Mouse (Mus musculus): ENCODE data around the gene Psenen. TPM values are rescaled to one million over a fixed set of nuclear protein-coding genes. Genes with fewer than 3 reads are reported as not detected.

Psenen gene
- polyA plus RNA-seq, 1 experiment from 2014 or later: 99.3 TPM

- ATAC-seq (replicated peaks; ENCODE audit: low FRiP score) (no peak; the same call in 1 of the 2 replicates), DNase-seq (ENCODE audit: low spot score) (no peak)
- Histone ChIP-seq H3K27me3 (ENCODE audit: control insufficient read depth, insufficient read depth, low read length) (no peaks in the 10 kb centered on the region), H3K9ac (ENCODE audit: low read length) (peak overlapping the region; percentile 70), H3K4me2 (ENCODE audit: low read depth, low read length, severe bottlenecking) (peak overlapping the region; percentile 87), H3K4me1 (replicated peaks; ENCODE audit: control insufficient read depth, insufficient read depth, low read length) (peaks cover 8% of the 10 kb centered on the region; the same call in 1 of the 2 replicates), H3K27ac (ENCODE audit: low read depth, low read length) (peak overlapping the region; percentile 2; the same call in 1 of the 2 replicates), H3K4me3 (ENCODE audit: low read depth, low read length) (peak overlapping the region; percentile 66), H3K36me3 (ENCODE audit: control insufficient read depth, insufficient read depth, low read length) (no peaks in the 10 kb centered on the region; the same call in 1 of the 2 replicates), H3K9me3 (ENCODE audit: control insufficient read depth, low read length) (no peaks in the 10 kb centered on the region)
- 2% methylated on average over 27 of the region's 27 CpGs for WGBS
Observed at GRCm38 (mm10) chr7:30562526-30563116, 806 bp downstream of the Psenen start.

DNA sequence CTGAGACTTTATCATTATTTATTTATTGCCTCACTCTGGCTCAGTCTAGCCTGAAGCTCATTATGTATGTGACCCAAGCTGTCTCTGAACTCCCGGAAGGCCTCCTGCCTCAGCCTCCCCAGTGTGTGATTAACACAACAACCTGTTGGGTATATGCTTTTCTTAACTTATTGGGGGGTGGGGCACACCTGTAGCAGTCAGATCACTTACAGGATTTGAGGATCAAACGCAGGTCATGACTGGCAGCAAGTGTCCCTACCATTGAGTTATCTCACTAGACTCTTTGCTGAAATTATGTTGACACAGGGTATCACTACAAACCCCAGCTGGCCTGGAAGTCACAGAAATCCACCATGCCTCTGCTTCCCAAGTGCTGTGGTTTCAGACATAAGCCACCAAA, 3.1 kb downstream of the Psenen start:
- Histone ChIP-seq H3K9me3 (ENCODE audit: control insufficient read depth, low read length) (no peaks in the 10 kb centered on the region), H3K27ac (ENCODE audit: low read depth, low read length) (no peak overlapping the region), H3K4me3 (ENCODE audit: low read depth, low read length) (no peak overlapping the region)

DNA sequence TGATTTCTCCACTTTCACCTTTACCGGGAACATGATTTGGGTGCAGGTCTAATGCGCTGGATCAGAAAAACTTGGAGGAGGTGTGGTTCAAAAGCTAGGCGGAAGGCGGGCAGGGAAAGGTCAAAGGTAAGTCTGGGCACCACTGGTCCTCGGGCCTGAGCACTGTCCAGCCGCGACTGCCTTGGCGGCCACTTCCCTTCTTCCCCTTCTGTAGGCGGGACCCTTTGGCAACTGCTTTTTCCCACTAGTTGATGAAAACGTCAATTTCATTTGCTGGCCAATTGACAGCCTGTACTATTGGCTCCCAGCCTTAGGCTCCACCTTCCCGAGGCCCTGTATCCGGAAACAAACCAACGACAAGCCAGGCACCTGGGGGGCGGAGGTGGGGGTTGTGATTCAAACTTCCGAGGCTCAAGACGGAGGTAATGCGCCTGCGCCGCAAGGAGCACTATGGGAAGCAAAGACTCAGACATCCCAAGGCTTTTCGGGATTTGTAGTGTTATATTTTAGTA, 3.9 kb downstream of the Psenen start, which contains the start of gene Lin37:
Gene Lin37 (minus strand): TSS at position 396 of the 512 bp plus-strand sequence.
- peaks cover 8% of the 10 kb centered on the region; the same call in 1 of the 2 replicates for H3K4me1 ChIP-seq (replicated peaks; ENCODE audit: control insufficient read depth, insufficient read depth, low read length)
- under 1% methylated on average over 20 of the region's 20 CpGs for WGBS
- peak within 1 kb of the TSS; percentile 64 for H3K9ac ChIP-seq (ENCODE audit: low read length)
- ATAC-seq (replicated peaks; ENCODE audit: low FRiP score) (peak; percentile 85), DNase-seq (ENCODE audit: low spot score) (peak; percentile 96)
- no peaks in the 10 kb centered on the region for H3K27me3 ChIP-seq (ENCODE audit: control insufficient read depth, insufficient read depth, low read length)
- H3K4me2 ChIP-seq (ENCODE audit: low read depth, low read length, severe bottlenecking): peak within 1 kb of the TSS; percentile 87
- no peak within 1 kb of the TSS for H3K27ac ChIP-seq (ENCODE audit: low read depth, low read length)
- peaks cover 3% of the 10 kb centered on the region; the same call in 1 of the 2 replicates for H3K36me3 ChIP-seq (ENCODE audit: control insufficient read depth, insufficient read depth, low read length)
- H3K9me3 ChIP-seq (ENCODE audit: control insufficient read depth, low read length): no peaks in the 10 kb centered on the region
- peak within 1 kb of the TSS; percentile 51 for H3K4me3 ChIP-seq (ENCODE audit: low read depth, low read length)

More for the DNA sequence above, 3.1 kb downstream of the Psenen start:
- DNase-seq (ENCODE audit: low spot score) (no peak), ATAC-seq (replicated peaks; ENCODE audit: low FRiP score) (no peak)
- Histone ChIP-seq H3K27me3 (ENCODE audit: control insufficient read depth, insufficient read depth, low read length) (no peaks in the 10 kb centered on the region), H3K36me3 (ENCODE audit: control insufficient read depth, insufficient read depth, low read length) (peaks cover 3% of the 10 kb centered on the region; the same call in 1 of the 2 replicates), H3K9ac (ENCODE audit: low read length) (no peak overlapping the region; the same call in 1 of the 2 replicates), H3K4me1 (replicated peaks; ENCODE audit: control insufficient read depth, insufficient read depth, low read length) (peaks cover 8% of the 10 kb centered on the region; the same call in 1 of the 2 replicates), H3K4me2 (ENCODE audit: low read depth, low read length, severe bottlenecking) (no peak overlapping the region)
- 76% methylated on average over 2 of the region's 2 CpGs for WGBS

GRCm38 (mm10) chr7:30558656-30559442, 4.6 kb downstream of the Psenen start:
- Histone ChIP-seq H3K27me3 (ENCODE audit: control insufficient read depth, insufficient read depth, low read length) (no peaks in the 10 kb centered on the region), H3K9me3 (ENCODE audit: control insufficient read depth, low read length) (no peaks in the 10 kb centered on the region), H3K27ac (ENCODE audit: low read depth, low read length) (no peak overlapping the region), H3K36me3 (ENCODE audit: control insufficient read depth, insufficient read depth, low read length) (peaks cover 3% of the 10 kb centered on the region; the same call in 1 of the 2 replicates), H3K9ac (ENCODE audit: low read length) (peak overlapping the region; percentile 64), H3K4me2 (ENCODE audit: low read depth, low read length, severe bottlenecking) (peak overlapping the region; percentile 87), H3K4me1 (replicated peaks; ENCODE audit: control insufficient read depth, insufficient read depth, low read length) (peaks cover 6% of the 10 kb centered on the region; the same call in 1 of the 2 replicates), H3K4me3 (ENCODE audit: low read depth, low read length) (peak overlapping the region; percentile 51)
- 19% methylated on average over 12 of the region's 12 CpGs for WGBS
- DNase-seq (ENCODE audit: low spot score) (no peak), ATAC-seq (replicated peaks; ENCODE audit: low FRiP score) (no peak)

DNA sequence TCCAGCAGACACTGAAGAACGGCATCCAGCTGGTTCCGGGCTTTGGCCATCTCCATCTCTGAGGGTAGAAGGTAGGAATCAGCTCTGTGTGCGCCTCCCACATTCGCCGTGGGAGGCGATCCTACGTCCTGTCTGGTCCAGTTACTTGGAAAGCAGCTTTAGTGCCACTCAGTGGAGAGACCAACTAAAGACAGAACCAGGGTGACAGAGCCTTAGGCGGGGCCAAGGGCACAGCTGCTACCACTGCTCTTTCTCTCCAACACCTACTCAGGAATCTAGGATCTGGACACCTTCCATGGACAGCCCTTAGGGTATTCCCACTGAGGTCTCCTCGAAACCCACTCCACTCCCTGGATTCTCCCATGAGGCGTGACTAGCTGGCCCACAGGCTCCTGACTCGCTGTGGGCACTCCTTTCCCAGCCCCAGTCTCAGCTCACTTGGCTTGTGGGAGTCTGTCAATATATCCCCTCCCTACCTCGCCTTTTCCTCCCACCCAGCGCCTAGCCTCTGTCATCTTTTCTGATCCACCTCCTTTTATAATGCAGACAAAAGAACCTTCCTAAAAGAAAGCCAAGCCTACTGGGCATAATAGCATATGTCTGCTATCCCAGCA, 5.4 kb downstream of the Psenen start:
- Histone ChIP-seq H3K27ac (ENCODE audit: low read depth, low read length) (no peak overlapping the region), H3K4me3 (ENCODE audit: low read depth, low read length) (no peak overlapping the region), H3K36me3 (ENCODE audit: control insufficient read depth, insufficient read depth, low read length) (peaks cover 3% of the 10 kb centered on the region; the same call in 1 of the 2 replicates), H3K9me3 (ENCODE audit: control insufficient read depth, low read length) (no peaks in the 10 kb centered on the region), H3K4me1 (replicated peaks; ENCODE audit: control insufficient read depth, insufficient read depth, low read length) (peaks cover 7% of the 10 kb centered on the region; the same call in 1 of the 2 replicates), H3K27me3 (ENCODE audit: control insufficient read depth, insufficient read depth, low read length) (no peaks in the 10 kb centered on the region), H3K9ac (ENCODE audit: low read length) (no peak overlapping the region), H3K4me2 (ENCODE audit: low read depth, low read length, severe bottlenecking) (0 out of 2 replicates have a peak overlapping the region, but pooled peaks have one; percentile 18)
- ATAC-seq (replicated peaks; ENCODE audit: low FRiP score): no peak
- no peak for DNase-seq (ENCODE audit: low spot score)
- 87% methylated on average over 13 of the region's 13 CpGs for WGBS

- H3K4me1 ChIP-seq (replicated peaks; ENCODE audit: control insufficient read depth, insufficient read depth, low read length): peaks cover 5% of the 10 kb centered on the region; the same call in 1 of the 2 replicates
- H3K27ac ChIP-seq (ENCODE audit: low read depth, low read length): no peak overlapping the region
- H3K27me3 ChIP-seq (ENCODE audit: control insufficient read depth, insufficient read depth, low read length): no peaks in the 10 kb centered on the region
- no peaks in the 10 kb centered on the region for H3K9me3 ChIP-seq (ENCODE audit: control insufficient read depth, low read length)
- ATAC-seq (replicated peaks; ENCODE audit: low FRiP score) (no peak), DNase-seq (ENCODE audit: low spot score) (no peak)
- no peak overlapping the region for H3K9ac ChIP-seq (ENCODE audit: low read length)
- WGBS: 95% methylated on average over 18 of the region's 18 CpGs
- H3K4me3 ChIP-seq (ENCODE audit: low read depth, low read length): no peak overlapping the region
- H3K36me3 ChIP-seq (ENCODE audit: control insufficient read depth, insufficient read depth, low read length): peaks cover 3% of the 10 kb centered on the region; the same call in 1 of the 2 replicates
- no peak overlapping the region for H3K4me2 ChIP-seq (ENCODE audit: low read depth, low read length, severe bottlenecking)
Observed at GRCm38 (mm10) chr7:30556894-30557536, 6.4 kb downstream of the Psenen start.

GRCm38 (mm10) chr7:30553810-30554584, 9.4 kb downstream of the Psenen start:
- Histone ChIP-seq H3K4me1 (replicated peaks; ENCODE audit: control insufficient read depth, insufficient read depth, low read length) (peaks cover 4% of the 10 kb centered on the region; the same call in 1 of the 2 replicates), H3K27ac (ENCODE audit: low read depth, low read length) (no peak overlapping the region), H3K9ac (ENCODE audit: low read length) (peak overlapping the region; percentile 69; the same call in 1 of the 2 replicates), H3K4me2 (ENCODE audit: low read depth, low read length, severe bottlenecking) (peak overlapping the region; percentile 91), H3K4me3 (ENCODE audit: low read depth, low read length) (peak overlapping the region; percentile 1; the same call in 1 of the 2 replicates), H3K27me3 (ENCODE audit: control insufficient read depth, insufficient read depth, low read length) (no peaks in the 10 kb centered on the region), H3K36me3 (ENCODE audit: control insufficient read depth, insufficient read depth, low read length) (peaks cover 3% of the 10 kb centered on the region; the same call in 1 of the 2 replicates), H3K9me3 (ENCODE audit: control insufficient read depth, low read length) (no peaks in the 10 kb centered on the region)
- no peak for DNase-seq (ENCODE audit: low spot score)
- ATAC-seq (replicated peaks; ENCODE audit: low FRiP score): no peak
- WGBS: 85% methylated on average over 22 of the region's 22 CpGs
